Mouse (Mus musculus): ENCODE results near the gene Plod3.

- TF ChIP-seq GATA1 (IDR thresholded peaks at IDR 0.05; ENCODE audit: low read length) (no peak), TAL1 (IDR thresholded peaks at IDR 0.05; ENCODE audit: low read length) (no peak)
Measured at GRCm38 (mm10) chr5:136965686-136966085, 21.1 kb upstream of the Plod3 start.
